Mouse (Mus musculus) erythroblast, embryonic 14.5 days (primary cell): ENCODE results near the gene Slit2.

Experiments used
- GATA1 ChIP-seq: IDR thresholded peaks from 2 replicates; pipeline ENCODE4 v1.6.1; 2012; ENCODE audit warnings: low read length, inconsistent platforms, mixed read lengths
- TAL1 ChIP-seq: IDR thresholded peaks from 3 replicates; pipeline ENCODE4 v1.6.1; 2012; ENCODE audit warnings: low read length, inconsistent platforms, mixed read lengths

DNA sequence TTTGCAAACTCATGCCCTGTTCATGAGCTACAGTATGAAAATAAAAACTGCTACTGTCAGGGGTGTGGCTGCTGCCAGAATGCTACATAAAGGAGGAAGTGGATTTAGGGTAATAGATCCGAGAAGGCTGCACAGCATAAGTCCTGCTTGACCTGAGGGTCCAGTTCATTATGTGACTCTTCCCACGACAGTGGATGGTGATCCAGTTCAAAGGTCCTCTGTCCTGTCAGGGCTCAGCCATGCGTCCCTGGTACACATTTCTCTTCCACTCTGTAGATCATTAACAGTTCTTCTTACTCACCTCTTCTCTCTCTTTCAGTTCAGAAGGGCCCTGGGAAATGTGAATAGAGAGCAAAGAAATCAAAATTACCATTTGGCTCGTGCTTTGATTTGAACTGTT, 265.4 kb downstream of the Slit2 start:
- no peak for TF ChIP-seq TAL1
- TF ChIP-seq GATA1: no peak
